Mouse (Mus musculus) right cerebral cortex, postnatal 4 days (tissue): ENCODE measurements around the gene Foxo1.

ENCODE experiments used
- DNase-seq: peaks from one replicate; pipeline ENCODE4 v3.0.0-alpha.2; 2022

Gene Foxo1

DNA sequence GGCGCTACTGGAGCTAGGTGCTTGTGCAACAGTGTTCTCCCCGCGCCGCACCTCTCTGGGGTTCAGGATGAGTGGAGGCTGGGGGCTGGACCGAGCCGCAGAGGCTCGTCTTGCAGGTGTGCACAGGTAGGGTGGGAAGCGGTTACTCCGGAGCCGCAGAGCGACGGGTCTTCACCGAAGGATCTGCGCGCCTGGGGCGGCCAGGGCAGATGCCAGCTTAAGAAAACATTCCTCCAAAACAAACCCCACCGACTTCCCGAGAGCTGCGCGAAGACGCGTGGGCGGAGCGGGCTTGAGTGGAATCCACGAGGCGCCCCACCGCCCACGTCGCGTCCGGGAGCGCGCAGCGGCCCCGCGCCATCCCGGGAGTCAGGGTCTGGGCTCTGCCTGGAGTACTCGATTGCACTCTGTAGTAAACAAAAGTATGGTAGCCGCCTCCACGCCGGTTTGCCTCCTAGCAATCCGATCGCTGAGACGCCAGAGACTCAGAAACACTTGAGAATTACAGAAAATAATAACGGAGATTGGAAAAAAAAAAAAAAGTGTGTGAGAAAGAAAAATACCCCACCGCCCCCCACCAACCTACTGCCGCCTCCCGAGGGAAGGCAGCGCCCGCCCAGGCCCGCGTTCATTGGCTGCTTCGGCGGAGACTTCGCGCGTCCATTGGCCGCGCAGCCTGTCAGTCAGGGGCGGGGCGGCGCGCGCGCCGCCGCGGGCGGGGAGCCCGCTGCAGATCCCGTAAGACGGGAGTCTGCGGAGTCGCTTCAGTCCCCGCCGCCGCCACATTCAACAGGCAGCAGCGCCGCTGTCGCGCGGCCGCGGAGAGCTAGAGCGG is at the start of gene Foxo1:
Foxo1 (plus strand) TSS at position 685 of the 835 bp plus-strand sequence.
- DNase-seq = peak; percentile 95

- DNase-seq = no peak
Measured at GRCm38 (mm10) chr3:52218864-52219263, 49.3 kb upstream of the Foxo1 start.

DNA sequence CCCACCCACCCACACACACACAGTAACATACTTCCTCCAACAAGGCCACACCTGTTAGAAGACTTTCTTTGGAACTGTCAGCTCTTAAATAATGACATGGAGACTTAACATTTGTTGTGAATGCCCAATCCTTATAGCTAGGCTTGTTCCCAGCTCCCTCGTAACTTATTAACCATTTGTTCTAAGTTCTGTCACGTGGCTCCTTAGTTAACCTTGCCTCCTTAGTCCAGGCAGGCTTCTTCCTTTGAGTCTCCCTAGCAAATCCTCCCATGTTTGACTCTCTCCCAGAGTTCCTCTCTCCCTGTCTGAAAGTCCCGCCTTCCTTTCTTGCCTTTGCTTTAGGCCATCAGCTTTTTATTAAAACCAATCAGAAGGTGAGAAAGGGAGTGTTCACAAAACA is 47.1 kb upstream of the Foxo1 start:
- DNase-seq = no peak

GRCm38 (mm10) chr3:52221931-52222330 is 46.2 kb upstream of the Foxo1 start:
- no peak for DNase-seq

DNA sequence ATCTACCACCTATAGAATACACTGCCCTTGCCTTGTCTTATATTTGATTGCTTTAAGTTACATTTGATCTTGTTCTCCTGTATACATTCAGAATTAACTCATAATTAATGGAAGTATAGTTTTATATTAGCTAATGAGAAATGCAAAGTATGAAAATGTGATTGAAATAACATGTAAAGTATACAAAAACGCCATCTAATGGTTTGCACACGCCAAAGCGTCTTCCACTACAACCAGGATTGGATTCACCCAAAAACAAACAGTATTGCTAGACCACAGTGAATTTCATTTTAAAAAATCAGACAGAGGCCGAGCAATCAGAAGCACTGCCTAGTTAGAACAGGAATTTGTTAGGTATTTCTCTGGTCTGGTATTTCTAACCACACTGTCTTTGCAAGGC is 31.6 kb upstream of the Foxo1 start:
- DNase-seq = no peak

DNA sequence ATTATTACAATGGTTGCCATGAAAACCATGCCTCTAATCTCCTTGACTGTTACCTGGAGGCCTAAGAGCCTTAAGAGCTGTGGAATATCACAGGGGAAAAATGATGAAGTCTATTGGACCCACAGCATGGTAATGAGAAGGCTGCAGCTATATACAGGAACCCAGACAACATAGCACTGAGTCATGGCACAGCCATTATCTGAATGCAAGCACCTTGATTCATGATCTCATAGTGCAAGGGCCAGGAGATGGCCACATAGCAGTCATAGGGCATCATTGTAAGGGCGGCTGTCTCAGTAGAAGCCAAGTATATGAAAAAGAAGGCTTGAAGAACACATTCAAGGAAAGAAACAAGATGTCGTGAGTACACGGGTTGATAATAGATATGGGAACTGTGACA is 31.0 kb upstream of the Foxo1 start:
- DNase-seq = no peak

- no peak for DNase-seq
Measured at GRCm38 (mm10) chr3:52241062-52241461, 27.1 kb upstream of the Foxo1 start.

GRCm38 (mm10) chr3:52242457-52243105 is 25.6 kb upstream of the Foxo1 start:
- peak; percentile 69 for DNase-seq

GRCm38 (mm10) chr3:52243271-52244021 is 24.7 kb upstream of the Foxo1 start:
- DNase-seq = peak; percentile 51

DNA sequence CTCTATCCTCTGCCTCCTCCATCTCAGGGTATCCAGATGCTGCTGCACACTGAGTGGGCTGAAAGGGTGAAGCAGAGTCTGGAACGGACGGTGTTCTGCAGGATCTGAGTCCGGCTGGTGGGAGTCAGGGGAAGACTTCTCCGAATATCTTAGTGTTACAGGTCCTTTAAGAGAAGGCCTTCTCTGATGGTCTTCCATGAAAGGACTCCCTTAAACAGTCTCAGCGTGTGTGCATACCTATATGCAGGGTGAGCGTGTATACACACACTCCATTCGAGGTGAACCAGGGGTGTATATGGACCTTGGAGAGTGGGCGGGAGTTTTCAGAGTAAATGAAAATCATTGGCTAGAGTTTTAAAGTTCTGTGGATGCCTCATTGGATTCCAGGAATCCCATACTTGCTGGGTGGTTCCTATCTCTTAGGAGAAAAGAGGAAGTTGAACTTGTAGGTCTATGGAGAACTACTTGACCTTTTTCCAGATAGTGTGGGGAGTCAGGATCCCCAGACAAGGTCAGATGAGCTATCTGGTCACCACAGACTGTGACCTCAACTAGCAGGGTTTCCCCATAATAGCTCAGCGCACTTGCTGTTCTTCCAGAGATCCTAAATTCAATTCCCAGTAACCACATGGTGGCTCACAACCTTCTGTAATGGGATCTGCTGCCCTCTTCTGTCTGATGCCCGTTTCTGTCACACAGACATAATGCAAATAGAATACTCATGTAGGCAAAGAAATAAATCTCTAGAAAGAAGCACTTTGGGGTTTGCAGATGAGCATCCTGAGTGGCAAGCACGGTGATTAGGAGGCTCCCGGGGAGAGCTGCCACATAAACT is 21.9 kb upstream of the Foxo1 start:
- DNase-seq = no peak

GRCm38 (mm10) chr3:52251184-52251583 is 17.0 kb upstream of the Foxo1 start:
- no peak for DNase-seq

GRCm38 (mm10) chr3:52253656-52254461 is 14.3 kb upstream of the Foxo1 start:
- DNase-seq = no peak

GRCm38 (mm10) chr3:52254496-52254895 is 13.6 kb upstream of the Foxo1 start:
- no peak for DNase-seq

GRCm38 (mm10) chr3:52257782-52258441 is 10.2 kb upstream of the Foxo1 start:
- DNase-seq = peak; percentile 71

DNA sequence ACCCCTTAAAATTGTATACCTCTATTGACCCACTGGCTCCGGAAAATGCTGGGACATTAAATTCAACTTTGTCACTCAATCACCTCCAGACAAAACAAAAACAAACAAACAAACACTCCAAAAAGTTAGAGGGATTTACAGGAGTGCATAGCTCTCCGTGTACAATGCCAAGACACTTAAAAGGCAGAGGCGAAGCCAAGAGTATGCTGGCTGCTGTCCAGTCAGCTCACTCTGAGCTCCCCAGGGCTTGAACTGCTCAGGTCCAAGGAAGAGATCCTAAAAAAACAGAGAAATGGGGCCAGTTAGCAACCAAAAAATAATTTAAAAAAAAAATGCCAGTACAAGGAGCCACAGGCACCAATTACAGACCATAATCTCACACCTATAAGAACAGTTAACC is 9.6 kb upstream of the Foxo1 start:
- DNase-seq = peak; percentile 26

DNA sequence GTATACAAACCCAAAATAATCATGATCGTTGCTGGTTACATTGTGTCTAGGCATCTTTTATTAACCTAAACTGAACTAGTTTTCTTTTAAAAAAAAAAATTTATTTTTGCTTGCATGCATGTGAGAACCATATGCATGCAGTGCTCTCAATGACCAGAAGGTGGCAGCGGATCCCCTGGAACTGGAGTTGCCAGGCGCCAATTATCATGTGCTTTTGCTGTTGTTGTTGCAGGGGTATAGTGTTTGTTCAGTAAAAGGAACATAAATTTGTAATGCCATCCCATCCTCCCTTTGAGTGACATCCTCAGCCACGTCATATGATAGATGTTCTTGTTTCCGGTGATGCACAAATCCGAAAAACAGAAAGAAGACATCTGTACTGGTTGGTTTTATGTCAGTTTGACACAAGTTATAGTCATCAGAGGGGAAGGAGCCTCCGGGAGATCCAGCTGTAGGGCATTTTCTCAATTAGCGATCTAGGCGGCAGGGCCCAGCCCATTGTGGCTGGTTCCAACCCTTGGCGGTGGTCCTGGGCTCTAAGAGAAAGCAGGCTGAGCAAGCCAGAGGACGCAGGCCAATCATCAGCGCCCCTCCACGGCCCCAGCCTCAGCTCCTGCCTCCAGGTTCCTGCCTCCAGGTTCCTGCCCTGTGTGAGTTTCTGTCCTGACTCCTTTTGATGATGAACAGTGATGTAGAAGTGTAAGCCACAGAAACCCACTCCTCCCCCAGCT is 5.5 kb upstream of the Foxo1 start:
- DNase-seq = peak; percentile 88

GRCm38 (mm10) chr3:52264354-52264753 is 3.8 kb upstream of the Foxo1 start:
- no peak for DNase-seq

- no peak for DNase-seq
Measured at GRCm38 (mm10) chr3:52266606-52267160, 1.5 kb upstream of the Foxo1 start.

DNA sequence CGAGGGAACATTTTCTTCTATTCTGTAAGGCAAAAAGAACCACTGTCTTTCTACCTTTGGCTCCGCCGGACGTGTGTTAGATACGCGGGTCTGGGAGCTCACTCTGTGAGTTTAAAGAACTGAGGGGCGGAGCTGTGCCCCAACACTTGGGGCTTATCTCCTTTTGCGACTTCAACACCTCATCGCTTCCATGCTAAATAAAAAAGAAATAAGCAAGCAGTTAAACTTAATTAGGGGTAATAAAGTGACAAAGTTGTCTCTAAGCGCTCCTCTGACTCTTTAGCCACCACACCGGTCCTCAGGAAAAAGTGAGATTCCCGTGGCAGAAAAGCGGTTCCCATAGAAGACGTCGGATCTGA is 864 bp upstream of the Foxo1 start:
- no peak for DNase-seq

GRCm38 (mm10) chr3:52268487-52268736 is 276 bp downstream of the Foxo1 start:
- peak; percentile 53 for DNase-seq
